In the genomic region with DNA sequence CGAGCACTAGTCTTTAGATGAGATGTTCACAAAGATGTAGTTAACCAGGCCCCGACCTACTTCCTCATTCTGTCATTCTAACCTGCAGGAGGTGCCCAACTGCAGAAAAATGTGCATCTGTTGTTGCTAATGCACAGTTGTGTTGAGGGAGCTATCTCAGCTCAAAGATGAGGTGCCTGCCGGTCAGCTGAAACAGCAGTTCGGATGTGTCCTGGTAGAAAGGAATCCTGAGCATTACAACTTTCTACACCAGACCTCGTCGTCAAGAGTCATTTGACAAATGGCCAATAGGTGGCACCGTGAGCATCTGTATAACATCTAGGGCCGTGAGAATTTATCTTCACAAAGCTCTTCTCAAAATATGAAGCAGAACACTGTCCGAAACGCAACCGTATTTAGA, we compare ENCODE assay signal across 8 mouse cellular contexts. TPM values are rescaled to one million over a fixed set of nuclear protein-coding genes. Genes with fewer than 3 reads are reported as not detected.
DNase-seq lines count a peak whose midpoint lies in the region; ATAC-seq and TF ChIP-seq lines count a peak whose summit lies in the region.

No protein-coding gene starts in this region.

- H3K4me2 ChIP-seq in embryonic facial prominence, embryonic 14.5 days (ENCODE audit: low read depth, low read length): peak overlapping the region; percentile 13; the same call in 1 of the 2 replicates

- H3K27me3 ChIP-seq in embryonic facial prominence, embryonic 14.5 days (replicated peaks; ENCODE audit: control insufficient read depth, insufficient read depth, low read length): no peaks in the 10 kb centered on the region
- no peaks in the 10 kb centered on the region for H3K27me3 ChIP-seq in splenic B cell, adult 2 months (ENCODE audit: control insufficient read depth, insufficient read depth, low read length, poor library complexity, severe bottlenecking)

- H3K9ac ChIP-seq in embryonic facial prominence, embryonic 14.5 days (ENCODE audit: low read depth, low read length): no peak overlapping the region

- H3K4me1 ChIP-seq in embryonic facial prominence, embryonic 14.5 days (ENCODE audit: control insufficient read depth, insufficient read depth, low read length): peaks cover 11% of the 10 kb centered on the region; the same call in 1 of the 2 replicates

- no peak overlapping the region for H3K27ac ChIP-seq in gastrocnemius, adult 2 months
- no peak overlapping the region for H3K27ac ChIP-seq in embryonic facial prominence, embryonic 14.5 days (replicated peaks; ENCODE audit: low read depth, low read length)

- intact Hi-C loops in gastrocnemius, adult 2 months (cut with DNase I): no loop called here

- DNase-seq in gastrocnemius, adult 2 months: peak; percentile 27
- no peak for DNase-seq in gastrocnemius, postnatal 25 days
- DNase-seq in A20 (ENCODE audit: low read depth, low spot score): peak; percentile 79
- DNase-seq in adrenal gland, postnatal 14 days: peak; percentile 67
- peak; percentile 91 for DNase-seq in embryonic facial prominence, embryonic 14.5 days (ENCODE audit: low spot score)
- peak; percentile 58 to 79 for DNase-seq in kidney, postnatal 36 days
- peak; percentile 67 for DNase-seq in lung, postnatal 10 days
- DNase-seq in splenic B cell, adult 2 months (ENCODE audit: low read depth, low spot score): peak; percentile 63

- no peak overlapping the region for H3K4me3 ChIP-seq in gastrocnemius, adult 2 months
- H3K4me3 ChIP-seq in embryonic facial prominence, embryonic 14.5 days (ENCODE audit: low read depth, low read length): no peak overlapping the region

- H3K36me3 ChIP-seq in embryonic facial prominence, embryonic 14.5 days (ENCODE audit: control insufficient read depth, insufficient read depth, low read length): no peaks in the 10 kb centered on the region
- no peaks in the 10 kb centered on the region for H3K36me3 ChIP-seq in splenic B cell, adult 2 months (ENCODE audit: control insufficient read depth, insufficient read depth, low read length, poor library complexity, severe bottlenecking)

- 18% methylated on average over 11 of the region's 11 CpGs for WGBS in embryonic facial prominence, embryonic 14.5 days

- H3K9me3 ChIP-seq in embryonic facial prominence, embryonic 14.5 days (ENCODE audit: control insufficient read depth, low read length): no peaks in the 10 kb centered on the region

- peak; percentile 57 for TF ChIP-seq CTCF in gastrocnemius, adult 2 months (IDR thresholded peaks at IDR 0.05)

- no peak for ATAC-seq in embryonic facial prominence, embryonic 14.5 days (ENCODE audit: low read depth)

RNA-seq across cellular contexts. Expression of a gene that starts 30.4 kb away (rescaled TPM):
- 10 to 100 TPM; 17.0 to 17.2 TPM for total RNA-seq in gastrocnemius, adult 2 months (2021)
- 10 to 100 TPM; 11.4 to 12.8 TPM for total RNA-seq in gastrocnemius, postnatal 25 days (2021)
- 30.3 and 37.1 TPM in 2 replicates for total RNA-seq in adrenal gland, postnatal 14 days (2021)
- 43.6 and 44.4 TPM in 2 replicates for polyA plus RNA-seq in embryonic facial prominence, embryonic 14.5 days (2014; fragmentation: Nextera tagmentation; extraction: Ambion mirVana)

RNA-seq across cellular contexts. Expression of a gene that starts 55.3 kb away (rescaled TPM):
- 1 to 10 TPM; 2.6 to 2.7 TPM for total RNA-seq in gastrocnemius, adult 2 months (2021)
- total RNA-seq in gastrocnemius, postnatal 25 days (2021): 1 to 10 TPM; 1.6 to 3.1 TPM
- total RNA-seq in adrenal gland, postnatal 14 days (2021): 3.3 and 6.5 TPM in 2 replicates
- 4.1 and 4.2 TPM in 2 replicates for polyA plus RNA-seq in embryonic facial prominence, embryonic 14.5 days (2014; fragmentation: Nextera tagmentation; extraction: Ambion mirVana)

RNA-seq across cellular contexts. Expression of a gene that starts 55.8 kb away (rescaled TPM):
- total RNA-seq in gastrocnemius, adult 2 months (2021): 10 to 100 TPM; 71.5 to 77.2 TPM
- 10 to 100 TPM; 68.5 to 86.3 TPM for total RNA-seq in gastrocnemius, postnatal 25 days (2021)
- total RNA-seq in adrenal gland, postnatal 14 days (2021): 114 and 117 TPM in 2 replicates
- polyA plus RNA-seq in embryonic facial prominence, embryonic 14.5 days (2014; fragmentation: Nextera tagmentation; extraction: Ambion mirVana): 105 and 122 TPM in 2 replicates
